Mouse (Mus musculus) kidney, adult 2 months (tissue): ENCODE results near the gene Ifngr1.

Source experiments
- CTCF ChIP-seq: fragments of 200-500 bp; conservative IDR thresholded peaks from 2 replicates; pipeline ENCODE4 v1.5.1; 2011; ENCODE audit warnings: low read depth, mild to moderate bottlenecking, control low read depth, low read length, moderate library complexity, mixed read lengths; ENCODE audit not compliant: insufficient read depth, insufficient read length
- POLR2A ChIP-seq: fragments of 200-500 bp; IDR thresholded peaks from one replicate; pipeline ENCODE4 v1.6.1; 2011; ENCODE audit warnings: low read depth, low read length, control low read depth

- TF ChIP-seq CTCF (no peak), POLR2A (no peak)
Measured at GRCm38 (mm10) chr10:19603231-19603630, 11.5 kb downstream of the Ifngr1 start.
